Mouse (Mus musculus) lung, embryonic 16.5 days (tissue): ENCODE measurements at regions not wholly inside any gene's neighbourhood (a gene's known extent, or its start where the extent isn't known, plus 50 kb on each side); places are given as distances from the start of the nearest gene placed in this dataset.
"Not testable (repeated sequence)": the region's sequence is repeated elsewhere in the genome, so short reads cannot be mapped to it uniquely, and the experiment has no call there.

Experiments
- ATAC-seq: fragments of 200-750 bp; cut with Nextera tagmentation; 2 replicates; pipeline ENCODE4 v1.8.0; 2017; ENCODE audit warnings: low read depth, mild to moderate bottlenecking, moderate library complexity
- H3K27ac ChIP-seq: fragments of 300-500 bp; sonication (generic); 2 replicates; pipeline ENCODE4 v1.5.1; 2014; ENCODE audit warnings: mild to moderate bottlenecking, control low read depth, low read length
- H3K27me3 ChIP-seq: fragments of 300-500 bp; sonication (generic); 2 replicates; pipeline ENCODE4 v1.6.1; 2014; ENCODE audit warnings: low read depth, low read length, mixed read lengths; ENCODE audit not compliant: control insufficient read depth, insufficient read depth
- H3K36me3 ChIP-seq: fragments of 300-500 bp; sonication (generic); 2 replicates; pipeline ENCODE4 v1.6.1; 2014; ENCODE audit warnings: low read length; ENCODE audit not compliant: control insufficient read depth, insufficient read depth
- H3K4me1 ChIP-seq: fragments of 300-500 bp; sonication (generic); replicated peaks from 2 replicates; pipeline ENCODE4 v1.6.1; 2014; ENCODE audit warnings: low read length, mixed read lengths; ENCODE audit not compliant: control insufficient read depth, insufficient read depth
- H3K4me2 ChIP-seq: fragments of 300-500 bp; sonication (generic); 2 replicates; pipeline ENCODE4 v1.6.1; 2014; ENCODE audit warnings: low read depth, low read length, control low read depth
- H3K4me3 ChIP-seq: fragments of 300-500 bp; sonication (generic); 2 replicates; pipeline ENCODE4 v1.5.1; 2014; ENCODE audit warnings: mild to moderate bottlenecking, low read length, control low read depth
- H3K9ac ChIP-seq: fragments of 300-500 bp; sonication (generic); 2 replicates; pipeline ENCODE4 v1.6.1; 2014; ENCODE audit warnings: low read length, control low read depth
- H3K9me3 ChIP-seq: fragments of 300-500 bp; sonication (generic); 2 replicates; pipeline ENCODE4 v1.6.1; 2016; ENCODE audit warnings: low read length; ENCODE audit not compliant: control insufficient read depth
- WGBS: fragments of 180-500 bp; shearing (Covaris S2); extraction: QIAGEN DNeasy Blood & Tissue Kit; methylation state at CpG from one replicate; pipeline ENCODE4 v1.1.7; 2014; 5-methylcytosine and 5-hydroxymethylcytosine counted together

GRCm38 (mm10) chr12:15604630-15605029 lies 212.1 kb downstream of the Trib2 start:
- Histone ChIP-seq H3K9ac (no peak overlapping the region), H3K4me2 (no peak overlapping the region), H3K4me3 (no peak overlapping the region), H3K36me3 (no peaks in the 10 kb centered on the region), H3K27me3 (no peaks in the 10 kb centered on the region), H3K27ac (no peak overlapping the region), H3K9me3 (no peaks in the 10 kb centered on the region), H3K4me1 (no peaks in the 10 kb centered on the region; the same call in 1 of the 2 replicates)
- ATAC-seq: no peak
- 66% methylated on average over 1 of the region's 1 CpGs for WGBS

GRCm38 (mm10) chr12:15603885-15604284 lies 212.8 kb downstream of the Trib2 start:
- WGBS: 67% methylated on average over 5 of the region's 5 CpGs
- no peak overlapping the region for H3K9ac ChIP-seq
- no peak overlapping the region for H3K27ac ChIP-seq
- H3K27me3 ChIP-seq: no peaks in the 10 kb centered on the region
- H3K36me3 ChIP-seq: no peaks in the 10 kb centered on the region
- no peak for ATAC-seq
- no peaks in the 10 kb centered on the region for H3K9me3 ChIP-seq
- H3K4me2 ChIP-seq: no peak overlapping the region
- H3K4me3 ChIP-seq: no peak overlapping the region
- no peaks in the 10 kb centered on the region; the same call in 1 of the 2 replicates for H3K4me1 ChIP-seq

- no peak overlapping the region for H3K27ac ChIP-seq
- no peak overlapping the region for H3K4me3 ChIP-seq
- H3K4me1 ChIP-seq: no peaks in the 10 kb centered on the region; the same call in 1 of the 2 replicates
- H3K9me3 ChIP-seq: no peaks in the 10 kb centered on the region
- ATAC-seq: no peak
- H3K36me3 ChIP-seq: no peaks in the 10 kb centered on the region
- WGBS: 71% methylated on average over 5 of the region's 5 CpGs
- no peaks in the 10 kb centered on the region for H3K27me3 ChIP-seq
- no peak overlapping the region for H3K9ac ChIP-seq
- no peak overlapping the region for H3K4me2 ChIP-seq
Observed at GRCm38 (mm10) chr12:15603319-15603718, 213.4 kb downstream of the Trib2 start.

GRCm38 (mm10) chr12:15594704-15595103 lies 222.0 kb downstream of the Trib2 start:
- no peaks in the 10 kb centered on the region for H3K9me3 ChIP-seq
- H3K36me3 ChIP-seq: no peaks in the 10 kb centered on the region
- no peaks in the 10 kb centered on the region for H3K27me3 ChIP-seq
- H3K9ac ChIP-seq: no peak overlapping the region
- no peak overlapping the region for H3K4me2 ChIP-seq
- WGBS: 43% methylated on average over 2 of the region's 2 CpGs
- H3K4me3 ChIP-seq: no peak overlapping the region
- H3K27ac ChIP-seq: no peak overlapping the region
- no peaks in the 10 kb centered on the region for H3K4me1 ChIP-seq
- no peak for ATAC-seq

GRCm38 (mm10) chr12:15587864-15588263 lies 228.9 kb downstream of the Trib2 start:
- H3K9ac ChIP-seq, H3K4me3 ChIP-seq, H3K36me3 ChIP-seq, H3K27ac ChIP-seq, ATAC-seq, H3K9me3 ChIP-seq, H3K27me3 ChIP-seq, H3K4me2 ChIP-seq, H3K4me1 ChIP-seq: not testable (repeated sequence)
- 88% methylated on average over 2 of the region's 2 CpGs for WGBS

- Histone ChIP-seq H3K27ac (no peak overlapping the region), H3K36me3 (no peaks in the 10 kb centered on the region), H3K9ac (no peak overlapping the region), H3K4me3 (no peak overlapping the region), H3K4me2 (no peak overlapping the region), H3K9me3 (no peaks in the 10 kb centered on the region), H3K27me3 (no peaks in the 10 kb centered on the region), H3K4me1 (no peaks in the 10 kb centered on the region)
- ATAC-seq: no peak
- WGBS: 70% methylated on average over 4 of the region's 4 CpGs
Observed at GRCm38 (mm10) chr12:15586706-15587442, 229.8 kb downstream of the Trib2 start.

- no peaks in the 10 kb centered on the region for H3K4me1 ChIP-seq
- no peaks in the 10 kb centered on the region for H3K9me3 ChIP-seq
- no peak overlapping the region for H3K27ac ChIP-seq
- H3K4me3 ChIP-seq: no peak overlapping the region
- no peak for ATAC-seq
- no peak overlapping the region for H3K9ac ChIP-seq
- 82% methylated on average over 1 of the region's 1 CpGs for WGBS
- H3K27me3 ChIP-seq: no peaks in the 10 kb centered on the region
- no peak overlapping the region for H3K4me2 ChIP-seq
- H3K36me3 ChIP-seq: no peaks in the 10 kb centered on the region
Observed at GRCm38 (mm10) chr12:15585845-15586244, 230.9 kb downstream of the Trib2 start.

- 87% methylated on average over 4 of the region's 4 CpGs for WGBS
- ATAC-seq: no peak
- Histone ChIP-seq H3K27me3 (no peaks in the 10 kb centered on the region), H3K4me3 (no peak overlapping the region), H3K4me1 (no peaks in the 10 kb centered on the region), H3K9me3 (no peaks in the 10 kb centered on the region), H3K36me3 (no peaks in the 10 kb centered on the region), H3K9ac (no peak overlapping the region), H3K4me2 (no peak overlapping the region), H3K27ac (no peak overlapping the region)
Observed at GRCm38 (mm10) chr12:15584721-15585120, 232.0 kb downstream of the Trib2 start.

GRCm38 (mm10) chr12:15566785-15567109 lies 250.0 kb downstream of the Trib2 start:
- Histone ChIP-seq H3K9ac (no peak overlapping the region), H3K4me2 (no peak overlapping the region), H3K27ac (no peak overlapping the region), H3K9me3 (no peaks in the 10 kb centered on the region), H3K4me3 (no peak overlapping the region), H3K4me1 (no peaks in the 10 kb centered on the region), H3K36me3 (no peaks in the 10 kb centered on the region), H3K27me3 (no peaks in the 10 kb centered on the region)
- ATAC-seq: no peak
- WGBS: 60% methylated on average over 4 of the region's 4 CpGs
